Mouse (Mus musculus) ES-E14 (cell line): ENCODE results near the gene Gm42715.

Source experiments
- HCFC1 ChIP-seq: IDR thresholded peaks from 2 replicates; pipeline ENCODE4 v1.6.1; 2012; ENCODE audit warnings: low read length, inconsistent platforms, borderline replicate concordance; ENCODE audit not compliant: insufficient read depth
- ZNF384 ChIP-seq: IDR thresholded peaks from 2 replicates; pipeline ENCODE4 v1.6.1; 2012; ENCODE audit warnings: low read depth, low read length, inconsistent platforms

DNA sequence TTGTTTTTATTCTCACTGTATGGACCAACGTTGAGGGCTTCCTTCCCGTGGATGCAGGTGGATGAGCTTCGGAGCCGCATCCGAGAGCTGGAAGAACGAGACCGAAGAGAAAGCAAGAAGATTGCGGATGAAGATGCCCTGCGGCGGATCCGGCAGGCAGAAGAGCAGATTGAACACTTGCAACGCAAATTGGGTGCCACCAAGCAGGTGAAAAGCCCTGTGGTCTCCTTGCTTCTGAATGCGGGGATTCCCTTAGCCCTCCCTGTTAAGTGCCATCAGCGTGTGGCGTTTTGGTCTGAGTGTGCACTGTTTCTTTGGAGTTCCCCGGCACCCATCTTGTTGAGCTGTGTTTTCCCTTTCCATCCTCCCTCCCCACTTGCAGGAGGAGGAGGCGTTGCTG is 77.4 kb downstream of the Gm42715 start:
- TF ChIP-seq ZNF384 = no peak
- no peak for TF ChIP-seq HCFC1
